Mouse (Mus musculus): ENCODE data around the gene Stx2. TPM values are rescaled to one million over a fixed set of nuclear protein-coding genes. Genes with fewer than 3 reads are reported as not detected.
A peak's percentile ranks its signal among the peaks of the same experiment; 100 is the strongest.

Stx2 gene
- polyA plus RNA-seq, 1 experiment from 2014 or later, result 25.9 TPM

DNA sequence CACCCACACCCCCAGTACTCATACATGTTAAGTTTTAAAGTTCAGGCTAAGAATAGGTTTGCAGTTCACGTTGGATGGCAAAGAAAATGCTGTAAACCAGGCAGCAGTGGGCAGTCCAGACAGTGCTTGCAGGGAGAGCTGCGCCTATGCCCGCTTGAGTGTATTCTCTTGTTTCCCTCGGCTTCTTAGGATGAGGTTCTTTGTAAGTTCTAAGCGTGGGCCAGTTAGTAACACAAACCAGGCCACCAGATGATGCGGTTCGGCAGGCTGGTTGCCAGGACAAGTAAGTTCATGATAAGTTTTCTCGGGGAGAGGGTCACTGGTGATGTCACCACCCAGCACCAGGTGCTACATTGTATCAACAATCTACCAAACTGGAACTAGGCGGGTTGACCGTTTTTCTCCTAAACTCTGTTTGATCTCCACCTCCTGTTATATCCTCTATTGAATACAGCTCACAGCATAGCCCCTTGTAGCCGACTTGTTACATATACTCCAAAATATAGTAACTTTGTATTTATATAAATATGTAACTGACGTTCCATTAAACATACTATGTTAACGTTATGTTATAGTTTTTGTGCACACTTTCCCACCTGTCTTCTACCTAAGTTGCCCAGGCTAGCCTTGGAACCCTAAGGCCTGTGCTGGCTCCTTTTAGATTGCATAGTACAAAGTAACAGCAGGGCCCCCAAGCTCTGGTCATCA lies 10.6 kb upstream of the Stx2 start:
- ATAC-seq (replicated peaks; ENCODE audit: low FRiP score, low TSS enrichment, low read depth) (peak; percentile 4; the same call in 1 of the 2 replicates), DNase-seq (ENCODE audit: low spot score) (no peak)
- H3K36me3 ChIP-seq (ENCODE audit: control insufficient read depth, insufficient read depth, low read length), result peaks cover 16% of the 10 kb centered on the region
- H3K27ac ChIP-seq (ENCODE audit: low read depth), result peak overlapping the region; percentile 95
- peak overlapping the region; percentile 52 for H3K4me2 ChIP-seq (ENCODE audit: low read length)
- H3K4me3 ChIP-seq (ENCODE audit: low read depth, low read length), result peak overlapping the region; percentile 89
- H3K27me3 ChIP-seq (replicated peaks; ENCODE audit: control insufficient read depth, insufficient read depth, low read length), result no peaks in the 10 kb centered on the region
- H3K9ac ChIP-seq (ENCODE audit: low read length), result peak overlapping the region; percentile 72
- H3K4me1 ChIP-seq (replicated peaks; ENCODE audit: control insufficient read depth, insufficient read depth, low read length), result peaks cover 8% of the 10 kb centered on the region
- WGBS, result 80% methylated on average over 13 of the region's 13 CpGs
- H3K9me3 ChIP-seq (ENCODE audit: control insufficient read depth, low read length), result no peaks in the 10 kb centered on the region

DNA sequence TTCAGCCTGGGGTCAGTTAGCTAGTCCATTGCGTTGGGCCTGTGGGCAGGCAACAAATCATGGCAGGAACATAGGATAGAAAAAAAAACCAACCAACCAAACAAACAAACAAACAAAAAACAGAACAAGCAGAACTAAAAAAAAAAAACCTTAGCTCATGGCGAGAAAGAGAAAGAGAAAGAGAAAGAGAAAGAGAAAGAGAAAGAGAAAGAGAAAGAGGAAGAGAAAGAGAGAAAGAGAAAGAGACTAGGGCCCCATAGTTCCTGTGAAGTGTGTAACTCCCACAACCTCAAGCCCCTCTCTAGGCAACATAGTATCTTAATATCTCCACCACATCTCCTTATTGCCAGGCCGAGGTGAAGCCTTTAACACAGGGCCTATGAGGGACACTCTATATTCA lies 8.0 kb upstream of the Stx2 start:
- H3K27me3 ChIP-seq (replicated peaks; ENCODE audit: control insufficient read depth, insufficient read depth, low read length), result no peaks in the 10 kb centered on the region
- ATAC-seq (replicated peaks; ENCODE audit: low FRiP score, low TSS enrichment, low read depth) (no peak), DNase-seq (ENCODE audit: low spot score) (no peak)
- H3K4me3 ChIP-seq (ENCODE audit: low read depth, low read length), result no peak overlapping the region
- H3K9me3 ChIP-seq (ENCODE audit: control insufficient read depth, low read length), result no peaks in the 10 kb centered on the region
- WGBS, result 87% methylated on average over 3 of the region's 3 CpGs
- no peak overlapping the region for H3K27ac ChIP-seq (ENCODE audit: low read depth)
- no peak overlapping the region for H3K4me2 ChIP-seq (ENCODE audit: low read length)
- H3K36me3 ChIP-seq (ENCODE audit: control insufficient read depth, insufficient read depth, low read length), result no peaks in the 10 kb centered on the region; the same call in 1 of the 2 replicates
- peaks cover 3% of the 10 kb centered on the region; the same call in 1 of the 2 replicates for H3K4me1 ChIP-seq (replicated peaks; ENCODE audit: control insufficient read depth, insufficient read depth, low read length)
- no peak overlapping the region for H3K9ac ChIP-seq (ENCODE audit: low read length)

DNA sequence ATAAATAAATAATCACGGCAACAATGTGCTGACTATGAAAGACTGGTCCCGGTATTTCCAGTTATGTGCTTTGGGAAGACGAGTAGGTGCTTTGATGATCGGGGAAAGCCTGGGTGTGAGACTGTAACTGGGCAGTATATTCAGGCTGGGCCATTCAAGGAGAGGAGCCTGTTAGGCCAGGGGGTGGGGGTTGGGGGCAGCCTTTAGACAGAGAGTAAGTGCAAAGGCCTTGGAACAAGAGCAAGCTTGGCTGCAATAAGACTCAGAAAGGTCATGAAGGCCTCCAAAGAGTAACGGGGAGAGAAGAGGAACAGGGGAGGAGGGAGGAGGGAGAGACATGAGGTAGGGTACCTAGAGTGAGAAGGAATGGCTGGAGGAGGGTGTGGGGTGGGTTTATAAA lies 7.2 kb upstream of the Stx2 start:
- Histone ChIP-seq H3K27me3 (replicated peaks; ENCODE audit: control insufficient read depth, insufficient read depth, low read length) (no peaks in the 10 kb centered on the region), H3K27ac (ENCODE audit: low read depth) (no peak overlapping the region), H3K9ac (ENCODE audit: low read length) (no peak overlapping the region), H3K36me3 (ENCODE audit: control insufficient read depth, insufficient read depth, low read length) (no peaks in the 10 kb centered on the region), H3K4me1 (replicated peaks; ENCODE audit: control insufficient read depth, insufficient read depth, low read length) (peaks cover 3% of the 10 kb centered on the region; the same call in 1 of the 2 replicates), H3K4me3 (ENCODE audit: low read depth, low read length) (no peak overlapping the region), H3K4me2 (ENCODE audit: low read length) (no peak overlapping the region), H3K9me3 (ENCODE audit: control insufficient read depth, low read length) (no peaks in the 10 kb centered on the region)
- DNase-seq (ENCODE audit: low spot score) (no peak), ATAC-seq (replicated peaks; ENCODE audit: low FRiP score, low TSS enrichment, low read depth) (no peak)
- WGBS, result 84% methylated on average over 5 of the region's 5 CpGs

DNA sequence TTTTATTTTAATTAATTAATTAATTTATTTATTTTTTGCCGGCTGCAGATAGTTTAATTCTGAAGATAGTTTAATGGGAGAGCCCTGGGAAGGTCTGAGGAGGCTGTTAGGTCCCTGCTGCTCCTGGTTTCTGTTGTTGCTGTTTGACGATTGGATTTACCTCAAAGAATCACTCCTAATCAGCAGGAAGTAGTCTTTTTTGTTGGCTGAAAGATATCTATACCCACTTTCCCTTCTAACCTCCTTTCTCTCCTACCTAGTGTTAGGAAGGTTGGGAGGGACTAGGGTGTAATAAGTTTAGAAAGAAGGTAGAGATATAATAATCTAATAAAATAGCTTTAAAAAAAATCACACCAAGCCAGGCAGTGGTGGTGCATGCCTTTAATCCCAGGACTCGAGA lies 6.6 kb upstream of the Stx2 start:
- H3K27ac ChIP-seq (ENCODE audit: low read depth), result no peak overlapping the region
- no peaks in the 10 kb centered on the region for H3K27me3 ChIP-seq (replicated peaks; ENCODE audit: control insufficient read depth, insufficient read depth, low read length)
- H3K9ac ChIP-seq (ENCODE audit: low read length), result no peak overlapping the region
- no peak for DNase-seq (ENCODE audit: low spot score)
- ATAC-seq (replicated peaks; ENCODE audit: low FRiP score, low TSS enrichment, low read depth), result no peak
- H3K9me3 ChIP-seq (ENCODE audit: control insufficient read depth, low read length), result no peaks in the 10 kb centered on the region
- WGBS, result 73% methylated on average over 3 of the region's 3 CpGs
- peaks cover 3% of the 10 kb centered on the region; the same call in 1 of the 2 replicates for H3K4me1 ChIP-seq (replicated peaks; ENCODE audit: control insufficient read depth, insufficient read depth, low read length)
- H3K4me3 ChIP-seq (ENCODE audit: low read depth, low read length), result no peak overlapping the region
- H3K36me3 ChIP-seq (ENCODE audit: control insufficient read depth, insufficient read depth, low read length), result no peaks in the 10 kb centered on the region
- no peak overlapping the region for H3K4me2 ChIP-seq (ENCODE audit: low read length)

DNA sequence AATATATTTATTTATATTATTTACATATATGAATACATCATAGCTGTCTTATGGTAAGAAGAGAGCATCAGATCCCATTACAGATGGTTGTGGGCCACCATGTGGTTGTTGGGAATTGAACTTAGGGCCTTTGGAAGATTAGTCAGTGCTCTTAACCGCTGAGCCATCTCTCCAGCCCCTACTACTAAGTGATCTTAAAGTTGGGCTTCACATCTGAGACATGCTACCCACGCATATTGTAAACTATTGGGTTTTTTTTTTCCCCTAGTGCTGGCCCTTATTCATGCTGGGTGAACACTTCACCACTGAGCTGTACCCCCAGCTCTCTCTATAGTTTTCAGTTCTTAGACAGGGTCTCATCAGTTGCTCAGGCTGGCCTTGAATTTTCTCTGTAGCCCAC lies 2.6 kb upstream of the Stx2 start:
- Histone ChIP-seq H3K4me2 (ENCODE audit: low read length) (no peak overlapping the region), H3K9ac (ENCODE audit: low read length) (no peak overlapping the region), H3K27me3 (replicated peaks; ENCODE audit: control insufficient read depth, insufficient read depth, low read length) (no peaks in the 10 kb centered on the region), H3K36me3 (ENCODE audit: control insufficient read depth, insufficient read depth, low read length) (no peaks in the 10 kb centered on the region), H3K4me3 (ENCODE audit: low read depth, low read length) (no peak overlapping the region), H3K9me3 (ENCODE audit: control insufficient read depth, low read length) (no peaks in the 10 kb centered on the region), H3K27ac (ENCODE audit: low read depth) (no peak overlapping the region), H3K4me1 (replicated peaks; ENCODE audit: control insufficient read depth, insufficient read depth, low read length) (peaks cover 8% of the 10 kb centered on the region)
- DNase-seq (ENCODE audit: low spot score), result no peak
- no peak for ATAC-seq (replicated peaks; ENCODE audit: low FRiP score, low TSS enrichment, low read depth)
- 74% methylated on average over 2 of the region's 2 CpGs for WGBS

DNA sequence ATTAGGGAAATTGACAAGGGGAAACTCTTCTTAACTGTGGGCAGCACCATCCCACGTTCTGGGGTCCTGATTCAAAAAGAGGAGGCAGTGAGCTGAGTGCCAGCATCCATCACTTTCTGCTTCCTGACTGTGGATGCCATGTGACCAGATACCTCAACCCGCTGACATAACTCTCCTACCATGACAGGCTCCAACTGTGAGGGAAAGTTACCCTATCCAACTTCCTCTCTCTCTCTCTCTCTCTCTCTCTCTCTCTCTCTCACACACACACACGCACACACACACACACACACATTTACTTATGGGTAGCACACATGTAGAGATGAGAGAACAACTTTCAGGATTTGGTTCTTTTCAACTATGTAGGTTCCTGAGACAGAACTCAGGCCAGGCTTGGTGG lies 1.2 kb upstream of the Stx2 start:
- ATAC-seq (replicated peaks; ENCODE audit: low FRiP score, low TSS enrichment, low read depth), result no peak
- WGBS, result 83% methylated on average over 3 of the region's 3 CpGs

DNA sequence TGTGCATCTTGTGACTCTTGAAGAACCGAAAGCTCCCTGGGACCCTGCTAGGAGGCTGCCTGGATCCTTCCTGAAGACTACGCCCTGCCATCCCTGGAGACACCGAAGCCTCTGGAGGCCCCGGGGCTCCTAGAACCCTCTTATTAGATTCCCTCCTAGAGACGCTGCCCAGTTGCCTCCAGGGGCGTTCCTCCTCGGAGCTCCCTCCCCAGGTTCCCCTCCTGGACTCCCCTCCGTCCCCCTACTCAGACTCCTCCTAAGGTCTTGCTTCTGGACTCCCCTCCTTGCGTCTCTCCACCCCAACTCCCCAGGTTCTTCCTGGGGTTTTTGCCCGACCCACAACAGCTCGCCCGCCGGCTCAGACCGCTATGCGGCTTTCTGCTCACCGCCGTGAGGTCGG lies 366 bp downstream of the Stx2 start:
- Histone ChIP-seq H3K27ac (ENCODE audit: low read depth) (peak overlapping the region; percentile 6; the same call in 1 of the 2 replicates), H3K4me1 (replicated peaks; ENCODE audit: control insufficient read depth, insufficient read depth, low read length) (peaks cover 8% of the 10 kb centered on the region), H3K4me3 (ENCODE audit: low read depth, low read length) (peak overlapping the region; percentile 74), H3K27me3 (replicated peaks; ENCODE audit: control insufficient read depth, insufficient read depth, low read length) (no peaks in the 10 kb centered on the region), H3K9ac (ENCODE audit: low read length) (peak overlapping the region; percentile 61), H3K9me3 (ENCODE audit: control insufficient read depth, low read length) (no peaks in the 10 kb centered on the region), H3K4me2 (ENCODE audit: low read length) (peak overlapping the region; percentile 86), H3K36me3 (ENCODE audit: control insufficient read depth, insufficient read depth, low read length) (0 out of 2 replicates have a peak, but pooled peaks cover 3% of the 10 kb centered on the region)
- 1% methylated on average over 18 of the region's 18 CpGs for WGBS
- DNase-seq (ENCODE audit: low spot score) (no peak), ATAC-seq (replicated peaks; ENCODE audit: low FRiP score, low TSS enrichment, low read depth) (no peak; the same call in 1 of the 2 replicates)

More for the DNA sequence above, 1.2 kb upstream of the Stx2 start:
- H3K9me3 ChIP-seq (ENCODE audit: control insufficient read depth, low read length), result no peaks in the 10 kb centered on the region
- H3K27me3 ChIP-seq (replicated peaks; ENCODE audit: control insufficient read depth, insufficient read depth, low read length), result no peaks in the 10 kb centered on the region
- H3K4me3 ChIP-seq (ENCODE audit: low read depth, low read length), result no peak overlapping the region
- H3K9ac ChIP-seq (ENCODE audit: low read length), result no peak overlapping the region
- 0 out of 2 replicates have a peak, but pooled peaks cover 3% of the 10 kb centered on the region for H3K36me3 ChIP-seq (ENCODE audit: control insufficient read depth, insufficient read depth, low read length)
- no peak for DNase-seq (ENCODE audit: low spot score)
- peaks cover 8% of the 10 kb centered on the region for H3K4me1 ChIP-seq (replicated peaks; ENCODE audit: control insufficient read depth, insufficient read depth, low read length)
- no peak overlapping the region for H3K27ac ChIP-seq (ENCODE audit: low read depth)
- no peak overlapping the region for H3K4me2 ChIP-seq (ENCODE audit: low read length)

DNA sequence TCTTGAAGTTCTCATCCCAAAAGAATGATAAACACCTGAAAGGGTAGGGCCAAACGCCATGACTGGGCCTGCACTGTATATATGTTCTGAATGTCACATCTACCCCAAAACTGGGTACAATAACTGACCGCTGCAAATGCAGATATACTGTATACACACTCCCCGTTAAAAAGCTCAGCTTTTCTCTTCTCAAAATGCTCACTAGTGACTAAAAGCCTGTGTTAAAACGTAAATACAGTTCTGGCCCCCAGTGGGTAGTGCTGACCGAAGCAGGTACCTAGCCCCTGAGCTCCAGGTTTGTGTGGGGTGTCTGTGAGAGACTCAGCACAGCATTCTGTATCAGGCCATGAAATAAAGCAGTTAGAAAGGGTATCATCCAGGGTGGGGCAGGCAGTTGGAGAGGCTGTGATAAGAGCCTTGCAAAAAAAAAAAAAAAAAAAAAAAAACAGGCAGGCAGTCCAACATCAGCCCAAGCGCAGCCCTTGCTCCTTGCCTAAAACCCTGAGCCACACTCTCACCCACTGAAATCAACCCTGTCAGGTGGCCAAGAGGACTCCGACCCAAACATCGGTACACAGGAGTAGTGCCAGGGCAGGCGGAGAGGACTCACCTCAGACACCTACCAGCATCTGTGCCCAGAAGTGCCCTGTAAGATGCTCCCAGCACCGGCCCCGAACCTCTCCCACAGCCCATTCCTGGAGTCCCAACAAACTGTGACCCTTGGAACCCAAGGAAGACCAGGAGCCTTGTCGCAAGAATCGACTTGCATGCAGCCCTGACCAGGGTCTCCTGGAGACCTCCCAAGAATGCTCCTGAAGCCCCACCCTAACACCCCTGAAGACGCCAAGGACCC lies 1.0 kb downstream of the Stx2 start:
- Histone ChIP-seq H3K36me3 (ENCODE audit: control insufficient read depth, insufficient read depth, low read length) (0 out of 2 replicates have a peak, but pooled peaks cover 3% of the 10 kb centered on the region), H3K27me3 (replicated peaks; ENCODE audit: control insufficient read depth, insufficient read depth, low read length) (no peaks in the 10 kb centered on the region), H3K9me3 (ENCODE audit: control insufficient read depth, low read length) (no peaks in the 10 kb centered on the region), H3K27ac (ENCODE audit: low read depth) (peak overlapping the region; percentile 6; the same call in 1 of the 2 replicates), H3K4me3 (ENCODE audit: low read depth, low read length) (peak overlapping the region; percentile 74), H3K4me2 (ENCODE audit: low read length) (peak overlapping the region; percentile 86), H3K4me1 (replicated peaks; ENCODE audit: control insufficient read depth, insufficient read depth, low read length) (peaks cover 10% of the 10 kb centered on the region), H3K9ac (ENCODE audit: low read length) (peak overlapping the region; percentile 61)
- DNase-seq (ENCODE audit: low spot score) (no peak), ATAC-seq (replicated peaks; ENCODE audit: low FRiP score, low TSS enrichment, low read depth) (no peak)
- WGBS, result 53% methylated on average over 14 of the region's 14 CpGs

All from intestine, embryonic 14.5 days (tissue).